Mouse (Mus musculus) bone marrow, adult 2 months (tissue): ENCODE results near the gene Camkmt.

ENCODE experiments used
- CTCF ChIP-seq: fragments of 200-500 bp; IDR thresholded peaks from 2 replicates; pipeline ENCODE4 v1.5.1; 2011; ENCODE audit warnings: low read length, control low read depth; ENCODE audit not compliant: control insufficient read depth, insufficient read depth
- POLR2A ChIP-seq: fragments of 200-500 bp; IDR thresholded peaks from 2 replicates; pipeline ENCODE4 v1.6.1; 2011; ENCODE audit warnings: low read depth, mild to moderate bottlenecking, control low read depth, low read length, borderline replicate concordance; ENCODE audit not compliant: control insufficient read depth

DNA sequence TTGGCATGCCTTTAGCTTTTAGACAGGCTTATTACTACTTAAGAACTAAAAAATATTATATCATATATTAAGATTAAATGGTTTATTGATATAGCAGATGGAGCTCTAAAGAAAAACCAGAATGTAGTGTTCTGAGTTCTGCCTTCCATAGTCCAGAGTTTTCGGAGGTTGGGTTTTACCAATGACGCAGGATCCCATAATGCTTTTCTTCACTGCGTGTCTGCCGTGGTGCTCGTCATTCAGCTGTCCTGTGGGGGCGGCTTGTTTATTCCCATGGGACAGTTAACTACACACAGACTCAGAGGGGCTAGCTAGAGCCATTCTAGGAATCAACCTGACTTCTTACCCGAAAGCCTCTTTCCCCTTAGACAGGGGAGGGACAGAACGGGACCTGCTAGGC lies 69.2 kb downstream of the Camkmt start:
- TF ChIP-seq POLR2A (no peak), CTCF (no peak)
